In genomic region chr13:82371579-82371978, GRCm38 (mm10) we compare ENCODE assay signal across 22 mouse cellular contexts.
DNase-seq lines count a peak whose midpoint lies in the region; ATAC-seq and TF ChIP-seq lines count a peak whose summit lies in the region.
"Had no signal": no experiment of that assay in that cellular context is flagged by ENCODE, and none has a peak within 500 bp of the region (broad histone marks: within the 10 kb centered on the region; RNA-seq: fewer than 3 reads in every experiment).

No protein-coding gene starts in this region.

- no peak for TF ChIP-seq CTCF in forebrain, postnatal 0 days (IDR thresholded peaks at IDR 0.05; ENCODE audit: low read depth)

- no peaks in the 10 kb centered on the region for H3K9me3 ChIP-seq in forebrain, embryonic 13.5 days (replicated peaks)
- no peaks in the 10 kb centered on the region for H3K9me3 ChIP-seq in forebrain, embryonic 14.5 days (replicated peaks; ENCODE audit: control insufficient read depth, low read length)
- H3K9me3 ChIP-seq in forebrain, embryonic 15.5 days: no peaks in the 10 kb centered on the region
- no peaks in the 10 kb centered on the region for H3K9me3 ChIP-seq in forebrain, embryonic 11.5 days (ENCODE audit: control insufficient read depth, low read length)
- no peaks in the 10 kb centered on the region for H3K9me3 ChIP-seq in forebrain, embryonic 16.5 days (ENCODE audit: control insufficient read depth, low read length)
- H3K9me3 ChIP-seq in forebrain, embryonic 12.5 days: no peaks in the 10 kb centered on the region
- H3K9me3 ChIP-seq in forebrain, postnatal 0 days (ENCODE audit: low read length): no peaks in the 10 kb centered on the region
- no peaks in the 10 kb centered on the region for H3K9me3 ChIP-seq in forebrain, embryonic 10.5 days
- H3K9me3 ChIP-seq: G1E had no signal

- H3K4me2 ChIP-seq in forebrain, embryonic 13.5 days: no peak overlapping the region
- no peak overlapping the region for H3K4me2 ChIP-seq in forebrain, embryonic 14.5 days (ENCODE audit: low read length)
- H3K4me2 ChIP-seq in forebrain, embryonic 15.5 days (replicated peaks): no peak overlapping the region
- H3K4me2 ChIP-seq in forebrain, embryonic 11.5 days (ENCODE audit: low read depth, low read length, severe bottlenecking): no peak overlapping the region
- no peak overlapping the region for H3K4me2 ChIP-seq in forebrain, embryonic 16.5 days (ENCODE audit: low read length)
- no peak overlapping the region for H3K4me2 ChIP-seq in forebrain, embryonic 12.5 days
- no peak overlapping the region for H3K4me2 ChIP-seq in forebrain, postnatal 0 days (ENCODE audit: low read depth)

- no peak overlapping the region for H3K27ac ChIP-seq in forebrain, embryonic 13.5 days
- H3K27ac ChIP-seq in forebrain, embryonic 14.5 days (ENCODE audit: low read depth, low read length): no peak overlapping the region
- peak overlapping the region; percentile 55; the same call in 1 of the 2 replicates for H3K27ac ChIP-seq in forebrain, embryonic 15.5 days (replicated peaks)
- no peak overlapping the region for H3K27ac ChIP-seq in forebrain, embryonic 11.5 days (ENCODE audit: low read depth, low read length)
- peak overlapping the region; percentile 63; the same call in 1 of the 2 replicates for H3K27ac ChIP-seq in forebrain, embryonic 16.5 days (ENCODE audit: low read length)
- no peak overlapping the region for H3K27ac ChIP-seq in forebrain, embryonic 12.5 days
- peak overlapping the region; percentile 62; the same call in 1 of the 2 replicates for H3K27ac ChIP-seq in forebrain, postnatal 0 days (ENCODE audit: low read depth, low read length)
- no peak overlapping the region for H3K27ac ChIP-seq in forebrain, embryonic 10.5 days

- no peaks in the 10 kb centered on the region for H3K27me3 ChIP-seq in forebrain, embryonic 13.5 days
- H3K27me3 ChIP-seq in forebrain, embryonic 14.5 days (replicated peaks; ENCODE audit: control insufficient read depth, insufficient read depth, low read length): no peaks in the 10 kb centered on the region
- no peaks in the 10 kb centered on the region for H3K27me3 ChIP-seq in forebrain, embryonic 15.5 days
- H3K27me3 ChIP-seq in forebrain, embryonic 11.5 days (ENCODE audit: control insufficient read depth, insufficient read depth, low read length): no peaks in the 10 kb centered on the region
- H3K27me3 ChIP-seq in forebrain, embryonic 16.5 days (replicated peaks; ENCODE audit: control insufficient read depth, insufficient read depth, low read length): no peaks in the 10 kb centered on the region
- H3K27me3 ChIP-seq in forebrain, embryonic 12.5 days: no peaks in the 10 kb centered on the region
- no peaks in the 10 kb centered on the region for H3K27me3 ChIP-seq in forebrain, postnatal 0 days (ENCODE audit: insufficient read depth, low read length)
- H3K27me3 ChIP-seq in forebrain, embryonic 10.5 days (ENCODE audit: poor library complexity, severe bottlenecking): no peaks in the 10 kb centered on the region
- H3K27me3 ChIP-seq: CH12.LX, Patski had no signal

- WGBS in forebrain, embryonic 13.5 days: 92% methylated on average over 2 of the region's 2 CpGs
- WGBS in forebrain, embryonic 14.5 days: 90% methylated on average over 2 of the region's 2 CpGs
- 82% methylated on average over 2 of the region's 2 CpGs for WGBS in forebrain, embryonic 15.5 days
- 94% methylated on average over 2 of the region's 2 CpGs for WGBS in forebrain, embryonic 11.5 days
- WGBS in forebrain, embryonic 16.5 days: 83% methylated on average over 2 of the region's 2 CpGs
- WGBS in forebrain, embryonic 12.5 days: 91% methylated on average over 2 of the region's 2 CpGs
- 71% methylated on average over 2 of the region's 2 CpGs for WGBS in forebrain, postnatal 0 days
- 86% methylated on average over 2 of the region's 2 CpGs for WGBS in forebrain, embryonic 10.5 days

- H3K9ac ChIP-seq in forebrain, embryonic 13.5 days: no peak overlapping the region
- no peak overlapping the region for H3K9ac ChIP-seq in forebrain, embryonic 14.5 days (ENCODE audit: low read length)
- no peak overlapping the region for H3K9ac ChIP-seq in forebrain, embryonic 15.5 days (replicated peaks)
- no peak overlapping the region for H3K9ac ChIP-seq in forebrain, embryonic 11.5 days (ENCODE audit: low read length)
- H3K9ac ChIP-seq in forebrain, embryonic 16.5 days (replicated peaks; ENCODE audit: low read depth, low read length): no peak overlapping the region
- no peak overlapping the region for H3K9ac ChIP-seq in forebrain, embryonic 12.5 days
- H3K9ac ChIP-seq in forebrain, postnatal 0 days: no peak overlapping the region

- DNase-seq in forebrain, embryonic 14.5 days (ENCODE audit: low spot score): no peak
- DNase-seq in forebrain, embryonic 11.5 days (ENCODE audit: low spot score): no peak
- no peak for DNase-seq in forebrain, postnatal 0 days
- no peak for DNase-seq in forebrain, embryonic 10.5 days (ENCODE audit: extremely low spot score, low spot score)
- DNase-seq: adrenal gland, adult 2 months; adrenal gland, adult 8-10 months; adrenal gland, postnatal 10 days; adrenal gland, postnatal 14 days; adrenal gland, postnatal 25 days; adrenal gland, postnatal 36 days; B cell, adult 2 months; cerebellum, adult 11 months; cerebellum, adult 11-12 months had no signal

- H3K4me1 ChIP-seq in forebrain, embryonic 13.5 days: no peaks in the 10 kb centered on the region
- H3K4me1 ChIP-seq in forebrain, embryonic 14.5 days (ENCODE audit: control insufficient read depth, insufficient read depth, low read length): no peaks in the 10 kb centered on the region
- no peaks in the 10 kb centered on the region for H3K4me1 ChIP-seq in forebrain, embryonic 15.5 days
- H3K4me1 ChIP-seq in forebrain, embryonic 11.5 days (replicated peaks; ENCODE audit: control insufficient read depth, insufficient read depth, low read length): no peaks in the 10 kb centered on the region
- H3K4me1 ChIP-seq in forebrain, embryonic 16.5 days (replicated peaks; ENCODE audit: control insufficient read depth, insufficient read depth, low read length): no peaks in the 10 kb centered on the region
- H3K4me1 ChIP-seq in forebrain, embryonic 12.5 days: no peaks in the 10 kb centered on the region
- no peaks in the 10 kb centered on the region for H3K4me1 ChIP-seq in forebrain, postnatal 0 days (ENCODE audit: insufficient read depth)
- no peaks in the 10 kb centered on the region for H3K4me1 ChIP-seq in forebrain, embryonic 10.5 days

- ATAC-seq in forebrain, embryonic 13.5 days: peak; percentile 59; the same call in 1 of the 2 replicates
- no peak; the same call in 1 of the 2 replicates for ATAC-seq in forebrain, embryonic 14.5 days
- ATAC-seq in forebrain, embryonic 15.5 days (replicated peaks): peak; percentile 61; the same call in 1 of the 2 replicates
- no peak for ATAC-seq in forebrain, embryonic 11.5 days (replicated peaks; ENCODE audit: low FRiP score)
- peak; percentile 58 for ATAC-seq in forebrain, embryonic 16.5 days
- ATAC-seq in forebrain, embryonic 12.5 days (ENCODE audit: low FRiP score): no peak
- peak; percentile 70 for ATAC-seq in forebrain, postnatal 0 days
- ATAC-seq: activated CD4-positive, CD25-positive, alpha-beta regulatory T cell, adult 4 months; CD4-positive, CD25-positive, alpha-beta regulatory T cell, adult 4 months; Patski had no signal

- no peak overlapping the region for H3K4me3 ChIP-seq in forebrain, embryonic 13.5 days
- no peak overlapping the region for H3K4me3 ChIP-seq in forebrain, embryonic 14.5 days (ENCODE audit: low read depth, low read length)
- no peak overlapping the region for H3K4me3 ChIP-seq in forebrain, embryonic 15.5 days
- H3K4me3 ChIP-seq in forebrain, embryonic 11.5 days (ENCODE audit: low read depth, low read length): no peak overlapping the region
- no peak overlapping the region for H3K4me3 ChIP-seq in forebrain, embryonic 16.5 days (replicated peaks; ENCODE audit: low read length)
- H3K4me3 ChIP-seq in forebrain, embryonic 12.5 days (replicated peaks): no peak overlapping the region
- no peak overlapping the region for H3K4me3 ChIP-seq in forebrain, postnatal 0 days (ENCODE audit: low read depth, low read length)
- no peak overlapping the region for H3K4me3 ChIP-seq in forebrain, embryonic 10.5 days

- no peaks in the 10 kb centered on the region for H3K36me3 ChIP-seq in forebrain, embryonic 13.5 days (ENCODE audit: poor library complexity, severe bottlenecking)
- no peaks in the 10 kb centered on the region for H3K36me3 ChIP-seq in forebrain, embryonic 14.5 days (ENCODE audit: control insufficient read depth, insufficient read depth, low read length)
- H3K36me3 ChIP-seq in forebrain, embryonic 15.5 days: no peaks in the 10 kb centered on the region
- no peaks in the 10 kb centered on the region for H3K36me3 ChIP-seq in forebrain, embryonic 11.5 days (ENCODE audit: control insufficient read depth, insufficient read depth, low read length)
- H3K36me3 ChIP-seq in forebrain, embryonic 16.5 days (ENCODE audit: control insufficient read depth, insufficient read depth): no peaks in the 10 kb centered on the region
- no peaks in the 10 kb centered on the region for H3K36me3 ChIP-seq in forebrain, embryonic 12.5 days (replicated peaks)
- H3K36me3 ChIP-seq in forebrain, postnatal 0 days (ENCODE audit: insufficient read depth): no peaks in the 10 kb centered on the region
- no peaks in the 10 kb centered on the region for H3K36me3 ChIP-seq in forebrain, embryonic 10.5 days (replicated peaks)
- H3K36me3 ChIP-seq: G1E had no signal

Comparison
In these comparisons a context has a peak if more than half of its experiments do, and no peak if none do; other contexts are left out.
1. ATAC-seq: peak in forebrain, embryonic 13.5 days (single experiment), forebrain, embryonic 15.5 days (single experiment), forebrain, embryonic 16.5 days (single experiment) and forebrain, postnatal 0 days (single experiment); none in forebrain, embryonic 14.5 days (single experiment), forebrain, embryonic 11.5 days (single experiment) and forebrain, embryonic 12.5 days (single experiment).
2. H3K27ac ChIP-seq: peak in forebrain, embryonic 15.5 days (single experiment), forebrain, embryonic 16.5 days (single experiment) and forebrain, postnatal 0 days (single experiment); none in forebrain, embryonic 13.5 days (single experiment), forebrain, embryonic 14.5 days (single experiment), forebrain, embryonic 11.5 days (single experiment), forebrain, embryonic 12.5 days (single experiment) and forebrain, embryonic 10.5 days (single experiment).